Mouse (Mus musculus): ENCODE results near the gene Snx14. TPM values are rescaled to one million over a fixed set of nuclear protein-coding genes. Genes with fewer than 3 reads are reported as not detected.
A peak's percentile ranks its signal among the peaks of the same experiment; 100 is the strongest.
"Not testable (repeated sequence)": the region's sequence is repeated elsewhere in the genome, so short reads cannot be mapped to it uniquely, and the experiment has no call there.

Snx14 gene
- total RNA-seq (2021): 10 to 100 TPM; 47.2 to 59.6 TPM

DNA sequence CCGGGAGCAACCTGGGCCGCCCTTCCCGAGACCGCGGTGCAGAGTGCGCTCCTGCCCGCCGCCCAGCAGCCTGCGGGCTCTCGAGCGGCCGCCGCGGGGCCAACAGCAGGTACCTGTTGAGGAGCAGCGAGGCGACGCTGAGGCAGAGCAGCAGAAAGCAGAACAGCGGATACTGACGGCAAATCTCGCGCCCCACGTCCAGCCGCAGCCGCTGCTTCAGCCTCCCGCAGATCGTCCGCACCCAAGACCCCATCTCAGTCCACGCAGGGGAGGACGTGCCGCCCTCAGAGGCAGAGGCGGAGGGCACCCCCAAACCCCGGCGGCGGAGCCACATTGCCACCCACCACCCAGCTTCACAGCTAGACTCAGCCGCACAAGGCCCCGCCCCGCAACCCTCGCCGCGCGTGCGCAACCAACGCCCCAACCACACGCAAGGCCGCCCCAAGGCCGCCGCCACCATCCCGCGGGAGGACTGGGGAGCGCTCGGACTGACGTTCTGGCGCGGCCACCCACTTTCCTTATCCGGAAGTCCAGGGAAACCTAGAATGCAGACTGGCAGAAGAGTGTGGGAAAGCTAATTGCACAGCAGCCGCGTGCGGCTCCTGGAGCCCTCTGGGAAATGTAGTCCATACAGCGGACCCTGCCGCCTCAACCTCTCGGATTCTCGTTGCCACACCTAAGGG lies at the start of gene Snx14:
Snx14 (minus strand) TSS at position 404 of the 683 bp plus-strand sequence.
- intact Hi-C loops (cut with DNase I): loop anchor here (2.0 kb wide), 1 partner anchor 42 kb away; no protein-coding TSS in a partner anchor
- peak; percentile 99 for DNase-seq (ENCODE audit: low spot score in 2 of 2)

DNA sequence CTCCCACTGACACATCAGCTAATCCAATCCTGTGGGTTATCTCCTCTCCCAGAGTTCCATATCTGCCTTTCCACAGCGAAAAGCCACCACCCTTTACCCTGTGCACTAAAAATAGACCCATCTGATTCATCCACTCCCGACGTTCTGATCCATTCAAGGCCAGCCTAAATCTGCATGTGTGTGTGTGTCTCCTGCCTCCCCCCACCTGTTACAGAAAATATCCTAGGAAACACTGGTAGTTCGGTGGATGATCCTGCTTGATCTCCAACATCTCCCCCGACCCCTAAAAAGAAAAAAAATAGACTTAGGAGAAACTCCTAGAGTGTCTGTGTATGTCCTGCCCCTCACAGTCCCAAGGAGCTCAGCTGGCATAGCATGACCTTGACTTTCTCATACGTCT lies 45.8 kb upstream of the Snx14 start:
- intact Hi-C loops (cut with DNase I): no loop called here
- DNase-seq (ENCODE audit: low spot score in 2 of 2): no peak

DNA sequence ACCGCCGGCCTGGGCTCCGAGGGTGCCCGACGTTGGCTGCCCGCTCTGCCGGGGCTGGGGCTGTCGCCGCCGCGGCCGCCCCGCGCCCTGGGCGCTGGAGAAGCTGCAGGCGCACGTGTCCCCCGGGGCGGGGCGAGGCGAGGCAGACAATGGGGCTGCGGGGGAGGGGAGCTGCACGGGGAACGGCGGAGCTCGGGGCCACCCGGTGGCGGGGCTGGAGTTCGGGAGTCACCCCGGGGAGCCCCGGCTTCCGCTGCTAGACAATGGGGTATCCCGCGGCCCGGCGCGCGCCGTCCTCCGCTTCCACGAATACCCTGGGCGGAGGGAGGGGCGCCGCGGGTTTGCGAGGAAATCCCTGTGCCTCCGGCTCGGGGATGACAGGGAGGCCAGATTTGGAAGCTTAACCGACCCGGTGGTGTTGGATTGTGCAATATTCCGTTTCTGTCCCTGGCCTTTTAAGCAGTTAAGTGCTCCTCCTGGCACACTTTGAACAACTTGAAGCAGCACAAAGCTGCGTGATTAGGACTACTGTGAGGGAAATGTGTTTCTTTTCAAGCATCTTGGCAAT lies 44.2 kb upstream of the Snx14 start:
- intact Hi-C loops (cut with DNase I): no loop called here
- peak; percentile 82 to 88 for DNase-seq (ENCODE audit: low spot score in 2 of 2)

DNA sequence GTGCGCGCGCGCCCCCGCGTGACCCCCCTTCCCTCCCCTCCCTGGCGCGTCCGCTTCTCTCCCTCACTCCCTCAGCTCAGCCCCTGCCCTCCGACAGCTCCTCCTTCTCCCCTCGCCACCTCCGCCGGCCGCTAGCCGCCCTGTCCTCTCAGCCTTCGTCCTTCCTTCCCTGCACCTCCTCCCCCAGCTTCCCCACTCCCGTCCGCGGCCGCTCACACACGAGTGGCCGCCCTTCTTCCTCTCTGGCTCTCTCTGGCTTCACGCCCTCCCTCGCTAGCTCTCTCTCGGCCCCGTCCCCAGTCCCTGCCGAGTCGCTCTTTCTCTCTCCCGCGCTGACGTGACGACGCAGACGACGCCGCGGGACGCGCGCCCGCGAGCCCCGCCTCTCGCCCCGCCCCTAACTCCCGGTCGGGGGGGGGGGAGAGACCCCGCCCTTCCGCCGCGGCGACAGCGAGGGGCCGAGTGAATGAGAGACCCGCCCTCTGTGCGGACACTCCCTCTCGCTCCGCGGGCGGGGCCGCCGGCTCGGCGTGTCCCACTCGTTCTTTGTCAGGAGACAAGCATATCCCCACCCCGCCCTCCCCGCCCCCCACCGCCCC lies 43.6 kb upstream of the Snx14 start, which contains the start of gene Syncrip:
Syncrip (minus strand) TSS at position 345 of the 599 bp plus-strand sequence.
- DNase-seq (ENCODE audit: low spot score in 2 of 2): peak; percentile 88 to 91
- intact Hi-C loops (cut with DNase I): not testable (repeated sequence)

DNA sequence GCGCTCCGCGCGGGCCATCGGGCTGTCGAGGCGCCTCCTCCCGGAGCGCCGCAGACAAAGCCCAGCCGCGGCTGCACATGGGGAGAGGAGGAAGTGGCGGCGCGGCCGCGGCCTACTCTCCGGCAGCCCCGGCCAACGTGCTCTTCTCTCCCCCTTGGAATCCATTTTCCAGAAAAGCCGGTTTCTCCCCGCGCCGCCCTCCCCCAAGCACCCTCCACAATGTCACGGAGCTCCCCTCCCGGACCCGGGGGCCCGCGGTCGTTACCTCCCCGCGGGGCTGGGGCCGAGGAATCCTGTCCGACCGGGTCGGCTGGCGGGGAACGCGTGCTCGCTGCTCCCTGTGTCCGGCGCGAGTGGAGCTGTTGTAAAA lies 43.0 kb upstream of the Snx14 start:
- peak in 1 of 2 experiments; percentile 63 for DNase-seq (ENCODE audit: low spot score in 2 of 2)
- intact Hi-C loops (cut with DNase I): loop anchor here (1.0 to 2.0 kb wide), 3 partner anchors 42 to 65 kb away; partner anchors contain the start of gene Snx14

DNA sequence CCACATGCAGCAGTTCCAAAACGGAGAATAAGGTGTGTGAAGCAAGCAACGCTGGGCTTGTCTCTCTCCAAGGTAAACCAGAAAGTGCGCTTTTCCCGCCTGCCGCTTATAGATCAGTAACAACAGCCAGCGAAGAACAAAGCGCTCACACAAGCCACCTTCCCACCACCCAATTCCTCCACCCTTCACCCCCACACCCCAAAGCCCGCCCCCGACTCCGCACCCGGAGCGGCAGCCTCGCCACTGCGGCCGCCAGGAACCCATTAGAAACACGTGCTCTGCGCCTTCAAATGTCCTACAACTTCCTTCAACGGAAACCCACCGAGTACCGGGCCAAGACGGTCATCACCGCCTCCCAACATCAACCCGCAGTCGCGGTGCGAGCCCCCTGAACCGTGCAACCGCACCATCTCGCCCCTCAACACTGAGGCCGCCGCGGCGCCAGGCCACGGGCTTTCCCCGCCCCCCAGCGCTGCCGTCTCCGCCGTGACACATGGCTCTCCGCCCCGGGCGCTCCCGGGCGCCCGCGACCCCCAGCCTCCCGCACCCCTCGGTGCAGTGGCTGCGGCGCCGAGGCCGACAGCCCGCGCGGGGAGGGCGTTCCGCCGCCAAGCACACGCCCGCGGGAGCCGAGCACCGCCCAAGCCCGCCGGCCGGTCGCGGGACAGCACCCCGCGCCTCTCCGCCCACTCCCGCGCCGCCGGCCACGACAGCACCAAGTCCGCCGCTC lies 42.5 kb upstream of the Snx14 start:
- intact Hi-C loops (cut with DNase I): loop anchor here (1.0 to 2.0 kb wide), 3 partner anchors 42 to 66 kb away; partner anchors contain the start of gene Snx14
- DNase-seq (ENCODE audit: low spot score in 2 of 2): peak; percentile 51 to 56

DNA sequence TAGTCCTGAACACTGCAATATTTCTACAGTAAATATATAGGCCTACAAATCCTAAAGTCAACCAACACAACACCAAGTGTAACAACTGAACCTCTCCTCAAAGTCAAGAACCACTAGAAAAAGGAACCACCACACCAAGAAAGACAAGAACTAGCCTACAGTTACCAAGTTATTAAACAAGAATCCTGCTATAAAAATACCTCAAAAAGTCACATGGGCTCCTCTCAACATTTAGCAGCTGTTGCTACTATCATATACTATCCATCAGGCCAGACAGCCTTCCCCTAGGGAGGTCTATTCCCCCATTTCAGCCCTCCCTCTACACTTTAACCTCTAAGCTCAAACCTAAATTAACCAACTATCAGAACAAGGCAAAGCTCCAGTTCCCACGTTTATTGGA lies 41.4 kb upstream of the Snx14 start:
- no peak for DNase-seq (ENCODE audit: low spot score in 2 of 2)
- intact Hi-C loops (cut with DNase I): loop anchor here (2.0 kb wide), 2 partner anchors 41 to 67 kb away; partner anchors contain the start of gene Snx14

DNA sequence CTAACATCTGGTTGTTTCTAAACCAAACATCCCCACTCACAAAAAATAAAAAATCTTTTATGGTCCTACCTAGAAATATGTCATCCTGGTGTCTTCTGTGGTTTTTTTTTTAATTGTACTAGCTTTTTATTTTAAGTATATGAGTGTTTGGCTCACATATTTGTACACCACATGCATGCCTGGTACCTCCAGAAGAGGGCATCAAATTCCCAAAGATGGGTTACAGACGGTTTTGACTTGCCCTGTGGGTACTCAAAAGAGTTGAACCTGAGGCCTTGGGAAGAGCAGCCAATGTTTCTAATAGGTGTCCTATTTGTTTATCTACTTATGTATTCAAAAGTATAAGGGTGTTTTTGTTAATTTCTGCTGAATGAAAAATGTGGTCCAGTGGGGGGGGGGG lies 37.4 kb upstream of the Snx14 start:
- intact Hi-C loops (cut with DNase I): no loop called here
- DNase-seq (ENCODE audit: low spot score in 2 of 2): no peak

DNA sequence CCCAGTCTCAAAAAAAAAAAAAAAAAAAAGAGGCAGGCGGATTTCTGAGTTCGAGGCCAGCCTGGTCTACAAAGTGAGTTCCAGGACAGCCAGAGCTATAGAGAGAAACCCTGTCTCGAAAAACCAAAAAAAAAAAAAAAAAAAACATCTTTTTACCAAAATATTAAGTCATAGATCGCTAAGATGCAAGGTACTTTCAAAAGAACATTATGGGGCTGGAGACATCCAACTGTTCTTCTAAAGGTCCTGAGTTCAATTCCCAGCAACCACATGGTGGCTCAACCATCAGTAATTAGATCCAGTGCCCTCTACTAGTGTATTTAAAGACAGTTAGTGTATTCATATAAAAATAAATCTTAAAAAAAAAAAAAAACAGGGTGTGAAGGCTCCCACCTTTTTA lies 22.3 kb upstream of the Snx14 start:
- DNase-seq (ENCODE audit: low spot score in 2 of 2): not testable (repeated sequence)
- intact Hi-C loops (cut with DNase I): loop anchor here (10.0 kb wide), 1 partner anchor 76 kb away; no protein-coding TSS in a partner anchor

DNA sequence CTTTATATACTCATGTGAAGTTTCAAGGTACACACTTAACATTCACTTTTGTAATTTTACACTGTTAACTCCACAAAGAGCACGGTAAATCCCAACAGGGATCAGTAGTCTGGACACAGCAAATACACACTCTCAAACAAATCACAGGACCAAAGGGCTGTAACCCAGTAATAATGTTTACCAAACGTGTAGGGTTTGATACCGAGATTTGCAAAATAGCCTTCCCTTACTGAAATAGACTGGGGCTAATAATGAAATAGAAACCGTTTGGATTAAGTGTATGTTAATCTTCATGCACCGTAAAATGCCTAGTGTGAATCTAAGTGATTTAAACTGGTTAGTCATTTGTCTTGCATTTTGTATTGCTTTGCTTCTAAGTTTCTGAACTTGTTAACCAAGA lies 1.2 kb upstream of the Snx14 start:
- DNase-seq (ENCODE audit: low spot score in 2 of 2): no peak
- intact Hi-C loops (cut with DNase I): loop anchor here (2.0 kb wide), 1 partner anchor 41 kb away; no protein-coding TSS in a partner anchor

DNA sequence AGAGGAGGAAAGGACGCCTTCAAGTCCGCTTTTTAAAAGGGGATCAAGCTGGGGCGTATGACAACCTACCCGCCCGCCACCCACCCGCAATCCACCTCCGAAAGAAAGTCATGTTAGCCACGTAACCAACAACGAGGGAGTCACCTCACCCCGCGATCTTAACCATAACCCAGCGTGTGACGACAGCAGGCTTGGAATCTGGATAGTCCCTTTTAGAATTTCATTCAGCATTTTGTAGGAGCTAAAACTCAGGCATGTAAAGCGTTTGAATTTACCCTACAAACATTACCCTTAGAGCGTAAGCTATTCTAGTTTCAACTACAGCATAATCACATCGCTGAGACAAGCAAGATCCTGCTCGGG lies 461 bp upstream of the Snx14 start:
- intact Hi-C loops (cut with DNase I): loop anchor here (2.0 kb wide), 1 partner anchor 42 kb away; no protein-coding TSS in a partner anchor

DNA sequence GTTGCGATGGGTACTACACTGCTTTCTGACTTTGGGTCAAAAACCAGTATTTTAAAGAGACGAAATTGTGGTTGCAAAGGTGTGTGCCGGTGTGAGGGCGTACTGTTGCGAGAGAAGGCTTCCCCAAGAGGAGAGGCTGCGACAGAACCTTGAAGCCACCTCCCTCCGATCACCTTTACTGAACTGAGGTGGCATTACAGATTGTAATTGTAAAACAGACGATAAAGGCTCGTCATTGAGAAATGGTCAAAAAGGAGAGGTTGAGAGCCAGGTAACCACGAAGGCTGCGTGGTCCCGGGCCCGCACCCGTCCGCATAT lies 562 bp downstream of the Snx14 start:
- no peak for DNase-seq (ENCODE audit: low spot score in 2 of 2)
- intact Hi-C loops (cut with DNase I): loop anchor here (2.0 kb wide), 1 partner anchor 43 kb away; no protein-coding TSS in a partner anchor

More for the DNA sequence above, 461 bp upstream of the Snx14 start:
- no peak for DNase-seq (ENCODE audit: low spot score in 2 of 2)

DNA sequence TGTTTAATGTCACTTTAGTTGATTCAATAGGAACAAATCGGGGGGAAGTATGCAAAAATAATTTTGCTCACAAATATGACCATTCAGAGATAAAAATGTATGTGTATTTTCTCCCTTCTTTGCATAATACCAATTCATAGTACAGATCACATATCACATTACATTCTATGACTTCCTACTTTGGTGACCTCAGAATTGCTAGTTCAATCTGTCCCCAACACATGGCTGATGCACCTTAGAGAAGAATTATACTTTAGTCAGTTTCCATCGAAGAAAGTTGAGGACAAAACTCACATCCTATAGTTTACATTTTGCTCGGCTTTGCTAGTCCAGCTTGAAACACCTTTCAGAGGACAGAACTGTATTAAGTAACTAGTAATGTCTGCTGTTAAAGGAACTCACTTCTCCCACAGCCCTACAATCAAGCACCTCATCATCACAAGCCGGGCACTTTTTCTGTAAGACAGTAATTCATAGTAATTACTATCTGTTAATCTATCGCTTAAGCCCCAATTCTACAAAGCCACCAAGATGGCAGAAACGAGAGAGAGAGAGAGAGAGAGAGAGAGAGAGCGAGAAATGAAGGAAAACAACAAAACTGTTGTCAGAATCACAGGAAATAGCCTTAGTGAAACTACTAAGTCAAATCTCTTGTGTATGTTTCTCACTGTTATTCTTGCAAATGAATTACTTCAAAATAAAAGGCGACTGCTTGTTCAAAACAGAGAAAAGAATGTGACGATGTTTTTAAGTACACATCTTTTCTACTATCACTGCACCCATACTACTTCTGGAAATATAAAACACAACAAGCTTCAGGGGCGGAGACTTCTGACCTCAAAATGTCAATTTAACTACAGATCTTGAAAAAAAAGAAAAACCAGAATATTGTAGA lies 1.2 kb downstream of the Snx14 start:
- DNase-seq (ENCODE audit: low spot score in 2 of 2): no peak
- intact Hi-C loops (cut with DNase I): loop anchor here (2.0 kb wide), 1 partner anchor 43 kb away; no protein-coding TSS in a partner anchor

DNA sequence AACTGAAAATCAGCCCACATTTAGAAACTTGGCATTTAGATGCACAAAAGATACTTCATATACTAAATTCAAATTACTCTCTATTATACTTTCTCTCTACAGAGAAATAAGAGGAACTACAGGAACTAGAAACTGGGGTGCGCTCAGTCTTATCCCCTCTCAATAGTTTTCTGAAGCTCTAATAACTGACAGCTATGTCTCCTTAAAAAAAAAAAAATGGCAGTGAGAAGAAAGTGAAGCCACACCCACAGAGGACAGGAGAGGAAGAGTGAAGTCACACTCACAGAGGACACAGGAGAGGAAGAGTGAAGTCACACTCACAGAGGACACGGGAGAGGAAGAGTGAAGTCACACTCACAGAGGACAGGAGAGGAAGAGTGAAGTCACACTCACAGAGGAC lies 14.4 kb downstream of the Snx14 start:
- intact Hi-C loops (cut with DNase I): no loop called here
- no peak for DNase-seq (ENCODE audit: low spot score in 2 of 2)

DNA sequence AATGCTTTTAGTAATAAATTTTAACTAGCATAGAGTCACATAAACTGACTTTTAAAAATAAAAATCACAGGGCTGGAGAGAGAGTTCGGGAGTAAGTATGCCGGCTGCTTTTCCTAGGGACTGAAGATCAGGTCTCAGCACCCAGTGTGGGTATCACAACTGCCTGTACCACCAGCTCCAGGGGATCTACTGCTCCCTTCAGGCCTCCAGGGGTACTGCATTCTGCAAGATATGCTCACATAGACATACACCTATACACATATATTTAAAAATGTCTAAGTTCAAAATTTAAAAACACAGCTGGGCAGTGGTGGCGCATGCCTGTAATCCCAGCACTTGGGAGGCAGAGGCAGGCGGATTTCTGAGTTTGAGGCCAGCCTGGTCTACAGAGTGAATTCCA lies 16.3 kb downstream of the Snx14 start:
- intact Hi-C loops (cut with DNase I): no loop called here
- no peak for DNase-seq (ENCODE audit: low spot score in 2 of 2)

DNA sequence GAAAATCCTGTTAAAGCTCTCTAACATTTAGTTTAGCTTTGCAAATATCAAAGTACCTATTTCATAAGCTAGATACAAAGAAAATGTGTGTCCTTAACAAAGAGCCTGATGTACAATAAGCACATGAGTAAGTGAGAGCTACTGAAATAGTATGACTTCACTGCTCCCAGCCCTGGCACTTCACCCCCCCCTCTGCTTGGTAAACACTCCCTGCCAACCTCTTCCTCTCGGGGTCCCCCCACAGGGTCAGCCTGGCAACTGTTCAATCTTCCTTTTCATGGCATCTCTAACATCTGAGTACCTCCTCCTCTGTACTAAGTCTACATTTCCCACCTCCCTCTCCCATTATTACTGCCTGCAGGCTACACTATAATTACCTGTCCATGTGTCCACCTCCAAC lies 22.0 kb downstream of the Snx14 start:
- intact Hi-C loops (cut with DNase I): no loop called here

DNA sequence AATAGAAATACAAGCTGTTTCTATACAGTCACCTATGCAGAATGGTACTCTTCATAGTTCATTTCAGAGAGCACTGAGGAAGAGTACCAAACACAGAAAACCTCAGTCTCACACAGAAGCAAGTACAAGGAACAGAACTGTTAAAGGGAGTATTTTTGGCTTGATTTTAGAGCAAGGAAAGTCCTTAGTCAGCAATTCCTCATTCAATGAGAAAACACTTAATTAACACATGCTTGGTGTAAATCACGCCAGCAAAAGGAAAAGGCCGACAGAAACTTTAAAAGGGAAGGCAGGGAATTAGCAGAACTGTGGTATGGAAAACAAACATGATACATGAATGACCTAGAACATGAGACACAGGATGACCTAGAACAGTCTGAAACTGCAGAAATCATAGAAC lies 28.8 kb downstream of the Snx14 start:
- intact Hi-C loops (cut with DNase I): no loop called here

More for the DNA sequence above, 22.0 kb downstream of the Snx14 start:
- DNase-seq (ENCODE audit: low spot score in 2 of 2): no peak

DNA sequence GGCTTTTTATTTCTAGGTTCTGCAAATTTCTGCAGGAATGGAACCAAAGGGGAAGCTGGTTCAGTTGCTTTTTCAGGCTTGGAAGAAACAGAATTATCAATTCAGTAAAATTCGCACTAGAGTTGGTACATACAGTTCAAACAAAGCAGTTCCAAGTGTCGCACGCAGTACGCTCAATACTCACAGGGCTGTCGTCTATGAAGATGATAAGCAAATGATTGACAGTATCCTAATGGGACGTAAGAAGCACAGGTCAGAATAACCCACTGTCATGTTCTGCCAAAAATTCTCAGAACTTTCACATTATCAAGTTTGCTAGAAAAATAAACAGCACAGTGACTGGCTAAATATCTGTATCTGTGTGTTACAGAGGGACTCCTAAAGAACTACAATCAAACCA lies 34.2 kb downstream of the Snx14 start:
- intact Hi-C loops (cut with DNase I): no loop called here
- no peak for DNase-seq (ENCODE audit: low spot score in 2 of 2)

More for the DNA sequence above, 28.8 kb downstream of the Snx14 start:
- DNase-seq (ENCODE audit: low spot score in 2 of 2): no peak

DNA sequence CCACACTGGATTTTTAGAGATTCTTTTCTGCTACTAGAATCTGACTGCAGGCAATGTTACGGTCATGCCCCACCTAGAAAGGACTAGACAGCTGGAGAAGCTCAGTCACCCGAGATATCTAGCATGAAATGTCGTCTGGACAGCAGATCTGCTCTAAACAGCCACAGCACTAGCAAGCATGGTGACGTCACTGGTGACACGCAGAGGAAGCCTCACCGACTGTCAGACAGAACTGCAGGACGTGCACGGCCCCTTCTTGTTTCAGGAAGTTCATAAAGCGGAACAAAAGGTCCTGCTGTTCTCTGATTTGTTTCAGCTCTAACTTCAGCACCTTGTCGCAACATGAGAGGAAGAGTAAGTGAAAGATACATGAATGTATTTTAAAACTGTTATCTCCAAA lies 34.7 kb downstream of the Snx14 start:
- intact Hi-C loops (cut with DNase I): no loop called here
- DNase-seq (ENCODE audit: low spot score in 2 of 2): no peak
